Mouse (Mus musculus): ENCODE measurements around the gene Cyb5d1.
A peak's percentile ranks its signal among the peaks of the same experiment; 100 is the strongest.
"Not testable (repeated sequence)": the region's sequence is repeated elsewhere in the genome, so short reads cannot be mapped to it uniquely, and the experiment has no call there.

DNA sequence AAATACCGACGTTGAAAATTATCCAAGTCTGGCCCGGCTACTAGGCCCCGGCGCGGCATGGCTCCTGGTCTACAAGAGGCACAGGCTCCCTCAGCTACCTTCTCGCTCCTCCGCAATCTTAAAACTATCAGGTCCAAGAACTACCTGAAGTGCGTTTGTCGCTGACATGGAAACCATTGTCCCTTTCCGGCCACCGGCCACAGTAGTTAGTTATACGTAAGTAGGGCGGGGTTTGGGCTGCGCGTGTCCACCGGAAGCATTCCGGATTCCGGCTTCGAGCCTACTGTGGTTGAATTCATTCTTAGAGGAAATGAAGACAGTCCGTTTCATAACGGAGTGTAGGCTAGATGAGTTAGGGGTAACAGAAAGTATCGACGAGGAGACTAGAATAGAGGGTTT lies at the start of gene Cyb5d1, which contains the start of gene Naa38:
- TF ChIP-seq POLR2A (IDR thresholded peaks at IDR 0.05; ENCODE audit: low read depth, low read length) (peak; percentile 48; the same call in 1 of the 2 replicates), MAX (IDR thresholded peaks at IDR 0.05; ENCODE audit: low read length) (peak; percentile 92), TBP (conservative IDR thresholded peaks at IDR 0.05; ENCODE audit: low read depth, low read length) (peak; percentile 42; the same call in 1 of the 2 replicates), ELF1 (IDR thresholded peaks at IDR 0.05; ENCODE audit: low read depth, low read length) (peak; percentile 83), IRF4 (IDR thresholded peaks at IDR 0.05; ENCODE audit: low read depth, low read length) (peak; percentile 64), MAZ (IDR thresholded peaks at IDR 0.05; ENCODE audit: low read depth, low read length) (peak; percentile 54; the same call in 1 of the 2 replicates), UBTF (IDR thresholded peaks at IDR 0.05; ENCODE audit: low read depth, low read length) (0 out of 2 replicates have a peak, but pooled peaks have one; percentile 31)
- TF ChIP-seq CHD1 (IDR thresholded peaks at IDR 0.05; ENCODE audit: low read depth, low read length); CTCF (conservative IDR thresholded peaks at IDR 0.05 in 1 of 2, IDR thresholded peaks at IDR 0.05 in 1 of 2; ENCODE audit: low read depth in 2 of 2, low read length in 2 of 2); SMC3 (IDR thresholded peaks at IDR 0.05; ENCODE audit: low read depth, low read length); CHD2 (IDR thresholded peaks at IDR 0.05; ENCODE audit: low read length); PAX5 (IDR thresholded peaks at IDR 0.05; ENCODE audit: low read length); MAFK (IDR thresholded peaks at IDR 0.05; ENCODE audit: insufficient replicate concordance, low read length): not testable (repeated sequence)

All from CH12.LX (cell line).